Mouse (Mus musculus) megakaryocyte-erythroid progenitor cell, adult 5-6 weeks (primary cell): Measurements from ENCODE around the gene Lrrc10b. TPM values are rescaled to one million over a fixed set of nuclear protein-coding genes. Genes with fewer than 3 reads are reported as not detected.
A peak's percentile ranks its signal among the peaks of the same experiment; 100 is the strongest.

Experiments used
- ATAC-seq: replicated peaks from 2 replicates; pipeline ENCODE4 v1.8.0; 2016; ENCODE audit warnings: mild to moderate bottlenecking, inconsistent platforms; ENCODE audit not compliant: severe bottlenecking, poor library complexity, low FRiP score, low TSS enrichment
- total RNA-seq, 2 experiments: library from RNA; stranded (forward) in 1 of 2; stranded (reverse) in 1 of 2; fragments of 200-1000, 215-1000 nt in 1 of 2; fragments of >200 nt in 1 of 2; fragmentation: Nextera tagmentation in 1 of 2; gene quantifications; 2 replicates each; pipeline ENCODE4 v1.2.3; 2014 to 2017

The Lrrc10b gene
- total RNA-seq (2014; fragmentation: Nextera tagmentation) (not detected in 2 replicates), total RNA-seq (2017) (not detected in 2 replicates)

GRCm38 (mm10) chr19:10456752-10457483 is at the start of gene Lrrc10b:
Lrrc10b (minus strand) TSS chr19:10457473.
- no peak for ATAC-seq

- ATAC-seq, result peak; percentile 84
Observed at GRCm38 (mm10) chr19:10502571-10502970, 45.3 kb upstream of the Lrrc10b start.

- no peak for ATAC-seq
Observed at GRCm38 (mm10) chr19:10500581-10500980, 43.3 kb upstream of the Lrrc10b start.

- 0 out of 2 replicates have a peak, but pooled peaks have one; percentile 50 for ATAC-seq
Observed at GRCm38 (mm10) chr19:10497512-10498160, 40.4 kb upstream of the Lrrc10b start.

- ATAC-seq, result no peak
Observed at GRCm38 (mm10) chr19:10496976-10497375, 39.7 kb upstream of the Lrrc10b start.

- ATAC-seq, result no peak
Observed at GRCm38 (mm10) chr19:10495670-10496069, 38.4 kb upstream of the Lrrc10b start.

- peak; percentile 72 for ATAC-seq
Observed at GRCm38 (mm10) chr19:10486264-10486738, 29.0 kb upstream of the Lrrc10b start.

GRCm38 (mm10) chr19:10482703-10483102 is 25.4 kb upstream of the Lrrc10b start, which contains the start of gene Ppp1r32:
Ppp1r32 (minus strand) TSS chr19:10482928.
- ATAC-seq, result no peak

- no peak for ATAC-seq
Observed at GRCm38 (mm10) chr19:10479541-10479940, 22.3 kb upstream of the Lrrc10b start.

GRCm38 (mm10) chr19:10473779-10474178 is 16.5 kb upstream of the Lrrc10b start:
- ATAC-seq, result no peak

- ATAC-seq, result no peak
Observed at GRCm38 (mm10) chr19:10472958-10473357, 15.7 kb upstream of the Lrrc10b start.

- ATAC-seq, result no peak
Observed at GRCm38 (mm10) chr19:10469171-10469658, 11.9 kb upstream of the Lrrc10b start.

GRCm38 (mm10) chr19:10464427-10464826 is 7.2 kb upstream of the Lrrc10b start:
- ATAC-seq, result no peak

- ATAC-seq, result no peak
Observed at GRCm38 (mm10) chr19:10461584-10461983, 4.3 kb upstream of the Lrrc10b start.

- ATAC-seq, result no peak
Observed at GRCm38 (mm10) chr19:10459907-10460306, 2.6 kb upstream of the Lrrc10b start.

- ATAC-seq, result no peak
Observed at GRCm38 (mm10) chr19:10458096-10458495, 823 bp upstream of the Lrrc10b start.

GRCm38 (mm10) chr19:10457484-10457800 is 169 bp upstream of the Lrrc10b start:
- no peak for ATAC-seq

GRCm38 (mm10) chr19:10455437-10455806 is 1.9 kb downstream of the Lrrc10b start:
- ATAC-seq, result no peak

GRCm38 (mm10) chr19:10454718-10455436 is 2.4 kb downstream of the Lrrc10b start:
- no peak for ATAC-seq

GRCm38 (mm10) chr19:10449708-10450107 is 7.6 kb downstream of the Lrrc10b start:
- ATAC-seq, result 0 out of 2 replicates have a peak, but pooled peaks have one; percentile 48
